Mouse (Mus musculus): Measurements from ENCODE around the gene Elk4. TPM values are rescaled to one million over a fixed set of nuclear protein-coding genes. Genes with fewer than 3 reads are reported as not detected.

Elk4 gene
- polyA plus RNA-seq, 2 experiments, result 9.1 to 12.0 TPM

DNA sequence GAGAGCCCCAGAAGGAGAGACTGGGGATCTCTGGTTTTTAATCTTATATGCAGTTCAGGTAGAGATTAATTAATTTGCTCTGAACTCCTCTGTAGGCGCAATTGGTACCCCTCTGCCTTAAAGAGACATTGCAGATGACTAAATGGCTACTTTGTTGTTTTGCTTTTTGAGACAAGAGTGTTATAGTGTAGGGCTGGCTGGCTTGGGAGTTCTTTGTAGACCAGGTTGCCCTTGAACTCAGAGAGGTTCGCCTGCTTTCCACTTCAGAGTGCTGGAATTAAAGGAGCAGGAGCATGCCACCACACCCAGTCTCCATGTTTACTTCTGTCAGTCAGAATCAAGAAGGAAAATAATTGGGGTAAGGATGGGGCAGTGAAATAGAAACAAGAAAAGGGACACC lies 4.3 kb upstream of the Elk4 start:
- no peak overlapping the region for H3K4me3 ChIP-seq (ENCODE audit: insufficient read depth in 1 of 2, low read depth in 2 of 2, low read length in 2 of 2)
- H3K27ac ChIP-seq, result no peak overlapping the region
- no peaks in the 10 kb centered on the region for H3K9me3 ChIP-seq (ENCODE audit: control insufficient read depth, low read length)
- no peak for ATAC-seq (ENCODE audit: insufficient read depth)
- no peak overlapping the region for H3K4me2 ChIP-seq (ENCODE audit: low read depth)
- H3K27me3 ChIP-seq (ENCODE audit: control insufficient read depth, insufficient read depth, low read length), result no peaks in the 10 kb centered on the region
- H3K4me1 ChIP-seq (replicated peaks; ENCODE audit: control insufficient read depth in 2 of 2, insufficient read depth in 2 of 2, low read length in 1 of 2), result peaks cover 0 to 5% of the 10 kb centered on the region in 2 experiments; a peak in 3 of 4 replicates
- no peak for TF ChIP-seq EP300 (IDR thresholded peaks at IDR 0.05; ENCODE audit: low read depth)
- TF ChIP-seq CTCF (IDR thresholded peaks at IDR 0.05; ENCODE audit: low read depth), result no peak
- 59% methylated on average over 2 of the region's 2 CpGs for WGBS (ENCODE audit: insufficient replicate concordance)
- DNase-seq (ENCODE audit: low read depth in 3 of 3, low spot score in 3 of 3), result no peak
- H3K9ac ChIP-seq (replicated peaks), result no peak overlapping the region
- no peaks in the 10 kb centered on the region for H3K36me3 ChIP-seq (replicated peaks; ENCODE audit: control insufficient read depth, insufficient read depth, low read depth)

DNA sequence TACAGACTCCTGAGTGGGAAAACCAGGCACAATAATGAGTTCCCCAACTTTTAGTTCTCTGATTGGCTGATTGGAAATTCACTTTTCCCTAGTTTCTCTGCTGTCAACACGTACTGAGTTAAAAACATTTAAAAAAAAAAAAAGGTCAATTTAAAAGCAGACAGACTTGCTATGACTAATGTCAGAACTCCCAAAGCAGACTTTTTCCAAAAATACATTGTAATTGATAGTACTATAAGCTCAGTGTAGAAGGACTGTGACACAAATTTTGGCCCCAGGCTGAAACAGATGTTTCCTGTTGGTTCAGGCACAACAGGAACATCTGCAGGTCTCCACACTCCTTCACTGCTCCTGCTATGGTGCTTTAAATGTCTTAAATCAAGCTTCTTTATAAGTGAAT lies 3.6 kb upstream of the Elk4 start:
- H3K27ac ChIP-seq, result no peak overlapping the region
- no peak overlapping the region for H3K4me3 ChIP-seq (ENCODE audit: insufficient read depth in 1 of 2, low read depth in 2 of 2, low read length in 2 of 2)
- DNase-seq (ENCODE audit: low read depth in 3 of 3, low spot score in 3 of 3) (no peak), ATAC-seq (ENCODE audit: insufficient read depth) (no peak)
- no peaks in the 10 kb centered on the region for H3K9me3 ChIP-seq (ENCODE audit: control insufficient read depth, low read length)
- H3K4me2 ChIP-seq (ENCODE audit: low read depth), result no peak overlapping the region
- H3K4me1 ChIP-seq (replicated peaks; ENCODE audit: control insufficient read depth in 2 of 2, insufficient read depth in 2 of 2, low read length in 1 of 2), result peaks cover 0 to 5% of the 10 kb centered on the region in 2 experiments; a peak in 3 of 4 replicates
- no peak for TF ChIP-seq EP300 (IDR thresholded peaks at IDR 0.05; ENCODE audit: low read depth)
- no peak for TF ChIP-seq CTCF (IDR thresholded peaks at IDR 0.05; ENCODE audit: low read depth)
- no peak overlapping the region for H3K9ac ChIP-seq (replicated peaks)
- WGBS (ENCODE audit: insufficient replicate concordance), result 15% methylated on average over 1 of the region's 1 CpGs
- H3K36me3 ChIP-seq (replicated peaks; ENCODE audit: control insufficient read depth, insufficient read depth, low read depth), result no peaks in the 10 kb centered on the region
- H3K27me3 ChIP-seq (ENCODE audit: control insufficient read depth, insufficient read depth, low read length), result no peaks in the 10 kb centered on the region

DNA sequence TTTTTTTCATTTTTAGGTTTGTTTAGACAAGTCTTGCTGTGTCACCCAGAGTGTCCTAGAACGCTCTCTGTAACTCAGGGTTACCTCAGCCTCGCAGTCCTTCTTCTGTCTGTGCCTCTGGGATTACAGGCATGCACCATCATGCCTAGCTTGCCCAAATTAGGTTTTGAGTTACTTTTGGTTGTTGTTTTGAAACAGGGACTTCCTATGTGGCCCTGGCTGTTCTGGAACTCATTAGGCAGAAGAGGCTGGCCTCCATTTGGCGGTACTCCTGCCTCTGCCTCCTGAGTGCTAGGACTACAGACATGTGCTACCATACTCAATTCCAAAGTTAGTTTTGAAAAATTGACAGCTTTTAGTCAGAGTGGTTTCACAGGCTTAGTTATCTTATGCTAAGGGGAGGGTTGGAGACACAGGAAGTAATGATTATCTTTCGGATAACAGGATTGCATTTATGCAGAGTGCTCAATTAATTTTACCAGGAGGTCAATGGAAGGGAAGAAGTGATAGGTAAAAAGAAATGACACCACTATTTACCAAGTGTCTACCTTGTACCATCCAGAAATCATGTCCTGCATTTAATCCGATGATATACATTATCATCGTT lies 2.7 kb upstream of the Elk4 start:
- Histone ChIP-seq H3K36me3 (replicated peaks; ENCODE audit: control insufficient read depth, insufficient read depth, low read depth) (no peaks in the 10 kb centered on the region), H3K4me2 (ENCODE audit: low read depth) (no peak overlapping the region), H3K27ac (no peak overlapping the region), H3K9me3 (ENCODE audit: control insufficient read depth, low read length) (no peaks in the 10 kb centered on the region), H3K4me1 (replicated peaks; ENCODE audit: control insufficient read depth in 2 of 2, insufficient read depth in 2 of 2, low read length in 1 of 2) (peaks cover 6 to 13% of the 10 kb centered on the region in 2 experiments), H3K27me3 (ENCODE audit: control insufficient read depth, insufficient read depth, low read length) (no peaks in the 10 kb centered on the region), H3K9ac (replicated peaks) (no peak overlapping the region), H3K4me3 (ENCODE audit: insufficient read depth in 1 of 2, low read depth in 2 of 2, low read length in 2 of 2) (no peak overlapping the region)
- ATAC-seq (ENCODE audit: insufficient read depth) (no peak), DNase-seq (ENCODE audit: low read depth in 3 of 3, low spot score in 3 of 3) (no peak)
- 68% methylated on average over 6 of the region's 6 CpGs for WGBS (ENCODE audit: insufficient replicate concordance)
- TF ChIP-seq EP300 (IDR thresholded peaks at IDR 0.05; ENCODE audit: low read depth) (no peak), CTCF (IDR thresholded peaks at IDR 0.05; ENCODE audit: low read depth) (no peak)

DNA sequence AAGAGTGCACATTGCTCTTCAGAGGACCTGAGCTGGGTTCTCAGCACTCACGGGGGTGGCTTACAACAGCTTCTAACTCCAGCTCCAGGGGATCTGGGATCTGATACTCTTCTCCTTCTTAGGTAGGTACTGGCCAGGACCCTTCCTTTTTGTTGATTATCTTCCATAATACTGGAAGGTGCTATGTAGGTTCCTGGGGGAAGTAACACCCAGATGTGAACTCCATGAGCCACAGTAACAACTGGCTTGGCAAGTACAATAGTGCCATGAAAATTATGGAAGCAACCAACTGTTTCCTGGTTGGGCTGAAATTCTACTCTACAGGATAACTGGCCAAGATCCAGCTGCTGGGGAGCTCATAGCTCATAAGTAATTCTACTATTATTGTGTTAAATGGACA lies 1.9 kb upstream of the Elk4 start:
- Histone ChIP-seq H3K4me1 (replicated peaks; ENCODE audit: control insufficient read depth in 2 of 2, insufficient read depth in 2 of 2, low read length in 1 of 2) (peaks cover 10 to 17% of the 10 kb centered on the region in 2 experiments), H3K36me3 (replicated peaks; ENCODE audit: control insufficient read depth, insufficient read depth, low read depth) (no peaks in the 10 kb centered on the region), H3K9me3 (ENCODE audit: control insufficient read depth, low read length) (no peaks in the 10 kb centered on the region), H3K4me2 (ENCODE audit: low read depth) (no peak overlapping the region), H3K27me3 (ENCODE audit: control insufficient read depth, insufficient read depth, low read length) (no peaks in the 10 kb centered on the region), H3K4me3 (ENCODE audit: insufficient read depth in 1 of 2, low read depth in 2 of 2, low read length in 2 of 2) (no peak overlapping the region), H3K9ac (replicated peaks) (no peak overlapping the region), H3K27ac (no peak overlapping the region)
- ATAC-seq (ENCODE audit: insufficient read depth) (no peak), DNase-seq (ENCODE audit: low read depth in 3 of 3, low spot score in 3 of 3) (no peak)
- TF ChIP-seq CTCF (IDR thresholded peaks at IDR 0.05; ENCODE audit: low read depth) (no peak), EP300 (IDR thresholded peaks at IDR 0.05; ENCODE audit: low read depth) (no peak)
- 77% methylated on average over 1 of the region's 1 CpGs for WGBS (ENCODE audit: insufficient replicate concordance)

DNA sequence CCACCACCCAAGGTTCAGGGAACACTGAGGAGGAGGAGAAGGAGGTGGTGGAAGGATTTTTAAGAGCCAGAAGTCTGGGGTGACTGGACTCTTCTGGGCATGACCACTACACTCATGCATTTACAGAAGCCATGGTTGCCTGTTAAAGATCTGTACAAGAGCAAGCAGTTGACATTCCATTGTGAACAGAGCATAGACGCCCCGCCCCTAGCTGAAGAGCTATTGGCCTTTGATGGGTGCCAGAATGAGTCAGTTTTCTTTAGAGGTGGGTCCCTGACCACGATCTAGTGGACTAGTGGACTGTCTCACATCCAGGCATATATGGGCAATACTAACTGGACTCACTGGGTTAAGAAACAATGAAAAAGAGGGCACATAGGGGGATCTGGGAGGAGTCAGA lies 1.4 kb upstream of the Elk4 start:
- H3K4me2 ChIP-seq (ENCODE audit: low read depth), result no peak overlapping the region
- TF ChIP-seq CTCF (IDR thresholded peaks at IDR 0.05; ENCODE audit: low read depth), result no peak
- no peak for TF ChIP-seq EP300 (IDR thresholded peaks at IDR 0.05; ENCODE audit: low read depth)

More for the DNA sequence above, 1.4 kb upstream of the Elk4 start:
- Histone ChIP-seq H3K27me3 (ENCODE audit: control insufficient read depth, insufficient read depth, low read length) (no peaks in the 10 kb centered on the region), H3K4me1 (replicated peaks; ENCODE audit: control insufficient read depth in 2 of 2, insufficient read depth in 2 of 2, low read length in 1 of 2) (peaks cover 10 to 17% of the 10 kb centered on the region in 2 experiments), H3K9me3 (ENCODE audit: control insufficient read depth, low read length) (no peaks in the 10 kb centered on the region), H3K9ac (replicated peaks) (no peak overlapping the region), H3K27ac (no peak overlapping the region), H3K4me3 (ENCODE audit: insufficient read depth in 1 of 2, low read depth in 2 of 2, low read length in 2 of 2) (no peak overlapping the region), H3K36me3 (replicated peaks; ENCODE audit: control insufficient read depth, insufficient read depth, low read depth) (no peaks in the 10 kb centered on the region)
- DNase-seq (ENCODE audit: low read depth in 3 of 3, low spot score in 3 of 3) (no peak), ATAC-seq (ENCODE audit: insufficient read depth) (no peak)
- 66% methylated on average over 3 of the region's 3 CpGs for WGBS (ENCODE audit: insufficient replicate concordance)

All from liver, embryonic 14.5 days (tissue).